Mouse (Mus musculus): ENCODE data around the gene Caprin1. TPM values are rescaled to one million over a fixed set of nuclear protein-coding genes. Genes with fewer than 3 reads are reported as not detected.

Caprin1 gene
- polyA plus RNA-seq, 1 experiment from 2014 or later: 450 TPM

- Histone ChIP-seq H3K4me3 (no peak overlapping the region), H3K4me2 (replicated peaks) (no peak overlapping the region), H3K9ac (replicated peaks) (no peak overlapping the region), H3K4me1 (no peaks in the 10 kb centered on the region), H3K27ac (replicated peaks) (no peak overlapping the region), H3K36me3 (peaks cover 4% of the 10 kb centered on the region; the same call in 1 of the 2 replicates), H3K27me3 (no peaks in the 10 kb centered on the region), H3K9me3 (no peaks in the 10 kb centered on the region)
- WGBS: 68% methylated on average over 4 of the region's 4 CpGs
- no peak for ATAC-seq (replicated peaks)
Observed at GRCm38 (mm10) chr2:103714412-103714811, 83.0 kb downstream of the Caprin1 start.

GRCm38 (mm10) chr2:103713831-103714230 lies 83.6 kb downstream of the Caprin1 start:
- H3K9me3 ChIP-seq: no peaks in the 10 kb centered on the region
- no peak for ATAC-seq (replicated peaks)
- WGBS: 93% methylated on average over 7 of the region's 7 CpGs

More at GRCm38 (mm10) chr2:103713831-103714230, 83.6 kb downstream of the Caprin1 start:
- Histone ChIP-seq H3K27me3 (no peaks in the 10 kb centered on the region), H3K9ac (replicated peaks) (no peak overlapping the region), H3K4me1 (no peaks in the 10 kb centered on the region), H3K4me2 (replicated peaks) (no peak overlapping the region), H3K36me3 (peaks cover 4% of the 10 kb centered on the region; the same call in 1 of the 2 replicates), H3K27ac (replicated peaks) (no peak overlapping the region), H3K4me3 (no peak overlapping the region)

Small RNA genes within 50 kb of the gene (microRNA-seq; reads per million reads assigned to microRNA genes)
- not detected for gene Gm22757
- gene Gm22761: not detected

Other genes starting within 250 kb of the Caprin1 start
- gene Abtb2, start 231.3 kb downstream of the Caprin1 start, polyA plus RNA-seq (2015; fragmentation: Nextera tagmentation; extraction: Ambion mirVana): 7.4 TPM in 2 replicates
- 22.3 and 25.7 TPM in 2 replicates for gene Nat10, start 36.4 kb downstream of the Caprin1 start, polyA plus RNA-seq (2015; fragmentation: Nextera tagmentation; extraction: Ambion mirVana)
- 21.8 and 23.6 TPM in 2 replicates for gene Lmo2, start 160.3 kb upstream of the Caprin1 start, polyA plus RNA-seq (2015; fragmentation: Nextera tagmentation; extraction: Ambion mirVana)
- 60.2 and 65.1 TPM in 2 replicates for gene Fbxo3, start 230.1 kb upstream of the Caprin1 start, polyA plus RNA-seq (2015; fragmentation: Nextera tagmentation; extraction: Ambion mirVana)
- 1.5 and 2.2 TPM in 2 replicates for gene 4931422A03Rik, start 230.7 kb upstream of the Caprin1 start, polyA plus RNA-seq (2015; fragmentation: Nextera tagmentation; extraction: Ambion mirVana)